Mouse (Mus musculus) gastrocnemius, adult 8-10 months (tissue): ENCODE results near the gene Zfp105. TPM values are rescaled to one million over a fixed set of nuclear protein-coding genes. Genes with fewer than 3 reads are reported as not detected.

Experiments used
- DNase-seq, 2 experiments: peaks; one replicate each; pipeline ENCODE4 v3.0.0; 2022; ENCODE audit warnings: low spot score in 2 of 2
- total RNA-seq, 4 experiments: library from RNA; stranded (reverse); gene quantifications; 2 replicates each; pipeline ENCODE4 v1.2.4; 2022

Zfp105 gene
- total RNA-seq, result under 1 TPM; 0.19 to 0.79 (median 0.52) TPM

DNA sequence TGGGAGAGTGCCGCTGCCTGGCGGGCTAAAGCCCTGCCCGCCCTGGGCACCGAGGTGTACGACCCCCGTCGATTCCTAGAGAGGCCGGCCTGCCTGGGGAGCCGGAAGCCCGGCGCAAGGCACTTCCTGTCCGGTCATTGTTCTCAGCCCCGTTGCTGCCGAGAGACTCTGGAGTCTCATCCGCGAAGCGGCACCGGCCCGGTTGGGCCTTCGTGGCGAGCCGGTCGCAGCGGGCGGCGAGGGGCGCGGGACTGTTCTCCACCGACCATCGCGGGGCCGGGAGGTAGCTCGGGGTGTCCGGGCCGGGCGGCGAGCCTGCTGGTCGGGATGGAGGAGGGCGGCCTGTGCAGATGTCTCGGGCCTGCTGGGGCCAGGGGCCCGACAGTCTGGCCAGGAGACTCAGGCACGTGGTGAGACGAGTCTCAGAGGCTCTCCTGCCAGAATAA lies at the start of gene Zfp105:
Zfp105 (plus strand) TSS at position 137 of the 446 bp plus-strand sequence.
- DNase-seq, result peak; percentile 5 to 17

DNA sequence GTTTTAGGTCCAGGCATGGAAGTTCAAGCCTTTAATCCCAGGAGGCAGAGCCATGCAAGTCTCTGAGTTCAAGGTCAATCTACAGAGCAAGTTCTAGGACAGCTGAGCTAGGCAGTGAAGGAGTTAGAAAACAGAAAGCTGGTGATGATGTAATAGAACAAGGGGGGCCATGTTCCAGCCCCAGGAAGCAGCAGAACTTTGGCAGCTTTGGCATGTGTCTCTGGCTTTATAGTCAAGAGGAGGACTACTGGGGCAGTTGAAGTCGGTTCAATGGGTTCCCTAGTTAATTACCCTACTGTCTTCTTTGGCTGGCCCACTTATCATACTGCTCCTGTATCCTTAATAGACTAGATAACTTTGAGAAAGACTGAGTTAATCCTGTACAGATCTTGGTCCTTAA lies 48.2 kb upstream of the Zfp105 start:
- DNase-seq, result no peak

DNA sequence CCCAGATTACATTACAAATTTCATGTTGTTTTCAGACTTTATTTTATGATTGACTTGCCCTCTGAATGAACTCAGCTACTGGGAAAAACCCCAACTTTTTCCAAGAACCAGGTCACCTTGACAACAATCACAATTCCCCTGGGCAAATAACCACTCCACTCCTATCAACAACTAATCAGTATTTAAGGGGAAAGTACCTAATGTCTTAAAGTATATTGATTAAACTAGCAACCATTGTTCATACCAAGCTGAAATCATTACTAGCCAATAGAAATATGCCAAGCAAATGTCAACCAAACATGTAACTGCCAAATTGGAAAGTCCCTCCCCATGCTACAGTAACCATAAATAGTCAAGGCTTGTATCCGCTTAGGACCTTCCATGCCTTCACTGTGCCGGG lies 47.7 kb upstream of the Zfp105 start:
- no peak for DNase-seq

DNA sequence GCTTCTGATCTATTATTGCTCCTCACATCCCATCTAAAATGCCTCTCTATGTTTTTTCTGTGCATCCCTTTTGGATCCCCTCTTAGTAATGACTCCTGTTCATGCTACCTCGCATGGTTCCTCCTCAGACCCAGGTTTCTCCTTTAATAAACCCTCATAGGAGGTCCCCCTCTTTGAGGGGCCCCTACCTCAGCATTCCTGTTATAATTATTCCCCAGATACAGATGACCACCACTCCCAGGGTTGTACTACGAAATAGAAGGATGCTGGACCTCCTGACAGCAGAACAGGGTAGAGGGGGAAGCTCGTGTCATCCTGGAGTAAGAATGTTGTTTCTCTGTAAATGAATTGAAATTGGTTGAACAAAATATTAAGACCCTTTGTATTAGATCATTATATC lies 37.5 kb upstream of the Zfp105 start, which contains the start of gene Zkscan7:
Zkscan7 (plus strand) TSS at position 301 of the 400 bp plus-strand sequence.
- no peak for DNase-seq

DNA sequence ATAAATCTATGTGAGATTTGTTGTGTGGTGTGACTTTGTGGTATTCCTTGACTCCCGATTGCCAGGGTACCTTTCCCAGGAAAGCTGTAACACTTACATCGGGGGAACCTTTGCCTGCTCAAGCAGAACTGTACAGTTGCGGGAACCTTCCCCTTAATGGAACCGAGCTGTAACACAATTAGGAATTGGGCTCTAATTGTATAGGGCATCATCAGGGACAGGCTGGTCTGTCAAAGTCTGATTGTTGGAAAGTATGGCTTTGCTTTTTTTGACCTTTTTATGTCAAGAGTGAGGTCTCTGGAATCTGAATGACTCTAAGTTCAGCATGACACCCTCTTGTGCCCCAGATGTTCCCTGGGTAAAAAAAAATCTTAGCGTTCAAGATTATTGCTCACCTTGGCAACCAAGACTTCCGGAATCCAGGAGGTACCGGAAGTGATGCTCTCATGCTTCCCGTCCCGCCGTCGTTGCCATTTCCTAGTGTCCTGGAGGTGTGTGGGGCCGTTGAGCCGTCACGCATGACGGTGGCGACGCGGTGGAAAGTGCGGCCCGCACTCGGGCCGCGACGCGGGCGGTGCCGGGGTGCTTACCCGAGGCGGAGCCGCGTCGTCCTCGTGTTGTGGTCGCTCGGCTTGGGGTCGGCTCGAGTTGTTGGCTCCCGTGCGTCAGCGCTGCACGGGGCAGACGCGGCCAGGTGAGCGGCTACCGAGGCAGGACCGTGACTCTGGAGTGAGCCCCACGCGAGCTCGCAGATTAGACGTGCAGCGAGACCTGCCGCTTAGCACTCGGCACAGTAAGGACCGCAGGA lies 36.3 kb upstream of the Zfp105 start:
- DNase-seq, result peak; percentile 17 to 25

DNA sequence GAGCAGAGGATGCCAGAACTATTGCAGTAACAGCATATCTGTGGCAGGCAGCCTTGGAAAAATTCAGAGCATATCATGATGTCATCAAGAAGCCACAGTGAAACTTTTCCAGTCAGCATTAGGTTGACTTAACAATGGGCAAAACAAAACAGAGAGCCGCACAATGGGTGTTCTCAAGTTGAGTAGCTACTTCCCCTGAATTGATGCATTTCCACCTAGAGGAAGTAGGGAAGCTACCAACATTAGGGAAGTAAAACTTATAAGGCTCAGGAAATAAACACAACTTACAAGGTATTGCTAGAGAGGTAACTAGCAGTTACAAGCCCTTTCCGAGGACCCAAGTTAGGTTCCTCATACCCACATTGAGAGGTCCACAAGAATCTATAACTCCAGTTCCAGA lies 21.8 kb upstream of the Zfp105 start:
- no peak for DNase-seq

DNA sequence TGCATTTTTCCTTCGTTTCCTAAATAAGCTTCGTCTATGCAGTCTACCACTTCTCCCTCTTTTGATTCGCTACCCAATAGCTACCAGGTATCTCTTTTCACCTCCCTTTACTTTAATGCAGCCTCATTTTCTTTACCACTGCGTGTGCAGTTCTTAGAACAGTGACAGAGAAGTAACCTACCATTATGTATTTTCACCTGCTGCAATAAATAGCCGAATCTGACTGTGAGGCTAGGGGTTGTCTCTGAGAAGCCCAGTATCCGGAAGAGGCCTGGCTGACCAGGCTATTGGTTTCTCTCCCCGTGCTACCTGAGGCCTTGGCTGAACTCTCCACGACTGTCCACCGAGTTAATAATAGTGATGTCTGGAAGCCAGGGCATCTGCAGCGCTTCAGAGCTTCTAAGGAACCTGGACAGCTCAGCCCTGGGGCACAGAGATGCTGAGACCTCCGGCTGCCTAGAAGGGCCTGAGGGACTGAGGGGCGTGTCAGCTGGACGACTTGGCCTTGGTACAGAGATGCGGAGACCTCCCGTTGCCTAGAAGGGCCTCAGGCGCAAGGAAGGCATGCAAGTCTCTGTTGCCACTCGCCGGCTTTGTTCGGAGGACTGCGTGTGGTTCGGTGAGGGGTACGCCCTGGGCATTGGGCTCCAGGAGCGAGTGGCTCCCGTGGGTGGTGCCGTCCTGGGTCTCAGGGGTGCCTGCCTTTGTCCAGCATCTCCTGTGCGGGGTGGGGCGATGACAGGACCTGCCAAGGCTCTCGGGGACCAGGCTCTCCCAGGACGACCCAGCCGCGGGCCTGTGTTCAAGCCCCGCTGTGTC lies 19.9 kb upstream of the Zfp105 start:
- DNase-seq, result peak; percentile 6 to 18

DNA sequence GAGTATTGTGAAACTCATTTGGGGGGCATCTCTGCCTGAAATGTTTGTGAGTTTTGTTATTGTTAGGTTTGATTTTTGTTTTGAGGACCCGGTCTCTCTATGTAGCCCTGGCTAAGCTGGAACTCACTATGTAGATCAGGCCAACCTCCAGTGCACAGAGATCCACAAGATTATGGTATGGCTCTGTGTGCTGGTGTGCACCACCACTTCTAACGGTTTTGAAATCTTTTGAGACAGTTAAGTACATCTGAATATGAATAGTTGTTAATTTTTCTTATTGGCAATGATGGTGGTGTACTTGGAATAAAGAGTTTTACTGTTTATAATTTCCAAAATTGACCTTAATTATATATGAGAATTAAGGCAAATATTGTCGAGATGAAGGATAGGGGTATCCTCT lies 436 bp upstream of the Zfp105 start:
- no peak for DNase-seq

GRCm38 (mm10) chr9:122928915-122929314 lies 6.0 kb downstream of the Zfp105 start:
- no peak for DNase-seq

DNA sequence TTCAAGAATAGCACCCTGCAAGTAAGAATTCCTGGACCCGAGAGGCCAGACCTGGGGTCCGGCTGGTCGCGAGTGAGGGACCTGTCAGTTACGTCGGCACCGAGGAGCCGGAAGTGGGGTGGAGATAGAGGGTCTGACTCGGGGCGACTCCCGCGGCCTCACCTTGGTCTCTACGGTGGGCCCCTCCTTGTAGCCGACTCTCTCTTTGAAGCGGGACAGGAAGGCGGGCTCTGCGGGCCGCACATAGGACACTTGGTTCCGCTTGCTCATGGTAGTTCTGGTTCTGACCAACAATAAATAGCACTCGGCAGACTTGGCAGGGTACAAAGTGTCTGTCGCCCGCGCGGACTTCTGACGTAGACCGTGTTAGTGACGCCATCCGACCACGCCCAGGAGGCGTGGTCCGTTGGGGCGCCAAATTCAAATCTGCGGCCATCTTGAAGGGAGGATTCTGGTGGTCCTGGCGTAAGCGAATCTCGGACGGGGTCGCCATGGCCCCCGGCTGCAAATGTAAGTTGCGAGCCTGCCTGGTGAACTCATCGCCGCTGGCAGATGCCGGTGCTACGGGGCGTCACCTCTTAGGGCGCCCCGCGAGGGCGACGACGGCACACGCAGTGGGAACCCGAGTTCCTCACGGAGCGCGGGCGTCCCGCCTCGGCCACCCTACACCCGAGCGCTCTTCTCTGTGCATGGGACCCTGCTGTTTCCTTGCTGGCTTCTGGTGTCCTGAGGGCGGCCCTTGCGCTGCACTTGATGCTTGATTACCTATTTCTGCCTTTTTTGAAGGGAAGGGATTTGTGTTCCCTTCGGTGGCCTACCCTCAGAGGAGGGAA lies 28.0 kb downstream of the Zfp105 start, which contains the start of the genes 1110059G10Rik and Kif15:
1110059G10Rik (minus strand) TSS at position 358 of the 833 bp plus-strand sequence.
Kif15 (plus strand) TSS at position 404 of the 833 bp plus-strand sequence.
- DNase-seq, result peak; percentile 85 to 88

Other genes with a start within 250 kb of the Zfp105 start
- not detected for gene Topaz1, start 175.7 kb upstream of the Zfp105 start, total RNA-seq
- gene Tcaim, start 117.5 kb upstream of the Zfp105 start, total RNA-seq, result 10 to 100 TPM; 21.3 to 23.3 (median 21.9) TPM
- not detected for gene Gm35549, start 79.0 kb upstream of the Zfp105 start, total RNA-seq
- 10 to 100 TPM; 24.8 to 35.2 (median 34.0) TPM for gene Zfp445, start 57.1 kb upstream of the Zfp105 start, total RNA-seq
- 1 to 10 TPM; 3.9 to 4.6 (median 4.4) TPM for gene Zkscan7, start 37.4 kb upstream of the Zfp105 start, total RNA-seq
- 10 to 100 TPM in 1 of 4 experiments, 1 to 10 TPM in 3; 5.6 to 11.6 (median 8.4) TPM for gene 1110059G10Rik, start 27.9 kb downstream of the Zfp105 start, total RNA-seq
- gene Kif15, start 28.0 kb downstream of the Zfp105 start, total RNA-seq, result under 1 TPM in 1 of 4 experiments, not detected in 3; 0.45 TPM
- 10 to 100 TPM in 2 of 4 experiments, 1 to 10 TPM in 2; 6.5 to 11.0 (median 9.9) TPM for gene Tmem42, start 98.3 kb downstream of the Zfp105 start, total RNA-seq
- not detected for gene Tgm4, start 111.7 kb downstream of the Zfp105 start, total RNA-seq
- gene Zdhhc3, start 190.1 kb downstream of the Zfp105 start, total RNA-seq, result 10 to 100 TPM; 63.9 to 75.0 (median 69.9) TPM
- 10 to 100 TPM; 20.5 to 25.8 (median 22.0) TPM for gene Exosc7, start 190.1 kb downstream of the Zfp105 start, total RNA-seq
- gene Clec3b, start 227.9 kb downstream of the Zfp105 start, total RNA-seq, result 10 to 100 TPM; 24.5 to 33.6 (median 28.6) TPM